Mouse (Mus musculus): Measurements from ENCODE around the gene Rp2. TPM values are rescaled to one million over a fixed set of nuclear protein-coding genes. Genes with fewer than 3 reads are reported as not detected.

The Rp2 gene
- polyA plus RNA-seq, 1 experiment from 2014 or later = 18.9 TPM

DNA sequence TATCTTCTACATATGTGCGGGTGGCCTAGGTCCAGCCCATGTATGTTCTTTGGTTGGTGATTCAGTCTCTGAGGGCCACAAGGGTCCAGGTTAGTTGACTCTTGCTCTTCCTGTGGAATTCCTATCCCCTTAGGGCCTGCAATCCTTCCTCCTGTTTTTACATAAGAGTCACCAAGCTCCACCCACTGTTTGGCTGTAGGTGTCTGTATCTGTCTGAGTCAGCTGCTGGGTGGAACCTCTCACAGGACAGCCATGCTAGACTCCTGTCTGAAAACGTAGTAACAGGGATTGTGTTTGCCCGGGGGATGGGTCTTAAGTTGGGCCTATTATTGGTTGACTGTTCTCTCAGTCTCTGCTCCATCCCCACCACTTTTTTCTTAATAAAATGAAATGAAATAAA lies 47.9 kb downstream of the Rp2 start:
- no peak overlapping the region for H3K4me2 ChIP-seq (ENCODE audit: low read length)
- no peak overlapping the region for H3K9ac ChIP-seq (ENCODE audit: low read length)
- H3K4me1 ChIP-seq (replicated peaks; ENCODE audit: control insufficient read depth, insufficient read depth, low read length) = no peaks in the 10 kb centered on the region
- WGBS = 76% methylated on average over 3 of the region's 3 CpGs
- H3K27me3 ChIP-seq (replicated peaks; ENCODE audit: control insufficient read depth, insufficient read depth, low read length) = no peaks in the 10 kb centered on the region
- no peak for DNase-seq (ENCODE audit: low spot score)
- no peaks in the 10 kb centered on the region for H3K9me3 ChIP-seq (ENCODE audit: control insufficient read depth, low read length)
- H3K4me3 ChIP-seq (ENCODE audit: low read depth, low read length) = no peak overlapping the region
- no peak overlapping the region for H3K27ac ChIP-seq (ENCODE audit: low read depth)
- no peaks in the 10 kb centered on the region for H3K36me3 ChIP-seq (ENCODE audit: control insufficient read depth, insufficient read depth, low read length)
- ATAC-seq (replicated peaks; ENCODE audit: low FRiP score, low TSS enrichment, low read depth) = no peak

DNA sequence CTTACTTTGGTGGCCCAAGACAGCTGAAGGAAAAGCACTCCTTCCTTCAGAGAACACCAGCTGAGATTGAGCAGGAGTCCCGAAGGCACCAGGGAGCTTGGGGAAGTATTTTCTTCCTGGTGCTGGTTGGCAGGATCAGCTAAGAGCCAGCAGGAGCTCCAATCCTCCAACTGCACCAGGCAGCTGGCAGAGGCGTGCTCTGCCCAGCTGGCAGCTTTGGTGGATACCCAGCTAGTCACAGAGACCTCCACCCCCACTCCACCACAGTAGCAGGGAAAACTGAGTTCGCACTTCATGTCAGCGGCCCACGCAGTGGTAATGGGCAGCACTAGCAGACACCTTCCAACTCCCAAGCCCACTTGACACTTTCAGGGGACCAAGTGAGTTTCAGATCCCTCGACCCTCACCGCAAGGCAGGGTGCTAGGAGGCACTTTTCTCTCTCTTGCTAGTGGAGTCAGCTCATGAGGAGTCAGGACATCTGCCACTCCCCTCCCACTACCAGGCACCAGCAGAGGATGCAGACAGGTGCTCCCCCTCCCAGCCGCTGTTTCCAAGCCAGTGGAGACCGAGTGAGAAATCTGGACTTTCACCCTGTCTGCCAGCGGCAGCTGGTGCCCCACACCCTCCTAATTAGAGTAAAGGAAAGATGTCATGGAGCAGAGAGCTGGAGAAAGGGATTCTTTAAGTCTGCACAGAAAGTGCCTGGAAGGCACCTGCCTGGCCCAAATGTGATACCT lies 50.8 kb downstream of the Rp2 start:
- Histone ChIP-seq H3K4me3 (ENCODE audit: low read depth, low read length) (no peak overlapping the region), H3K4me2 (ENCODE audit: low read length) (no peak overlapping the region), H3K36me3 (ENCODE audit: control insufficient read depth, insufficient read depth, low read length) (no peaks in the 10 kb centered on the region), H3K4me1 (replicated peaks; ENCODE audit: control insufficient read depth, insufficient read depth, low read length) (no peaks in the 10 kb centered on the region), H3K9me3 (ENCODE audit: control insufficient read depth, low read length) (no peaks in the 10 kb centered on the region), H3K9ac (ENCODE audit: low read length) (no peak overlapping the region), H3K27me3 (replicated peaks; ENCODE audit: control insufficient read depth, insufficient read depth, low read length) (no peaks in the 10 kb centered on the region), H3K27ac (ENCODE audit: low read depth) (no peak overlapping the region)
- DNase-seq (ENCODE audit: low spot score) (peak; percentile 58), ATAC-seq (replicated peaks; ENCODE audit: low FRiP score, low TSS enrichment, low read depth) (peak; percentile 78; the same call in 1 of the 2 replicates)
- WGBS = 51% methylated on average over 10 of the region's 10 CpGs

DNA sequence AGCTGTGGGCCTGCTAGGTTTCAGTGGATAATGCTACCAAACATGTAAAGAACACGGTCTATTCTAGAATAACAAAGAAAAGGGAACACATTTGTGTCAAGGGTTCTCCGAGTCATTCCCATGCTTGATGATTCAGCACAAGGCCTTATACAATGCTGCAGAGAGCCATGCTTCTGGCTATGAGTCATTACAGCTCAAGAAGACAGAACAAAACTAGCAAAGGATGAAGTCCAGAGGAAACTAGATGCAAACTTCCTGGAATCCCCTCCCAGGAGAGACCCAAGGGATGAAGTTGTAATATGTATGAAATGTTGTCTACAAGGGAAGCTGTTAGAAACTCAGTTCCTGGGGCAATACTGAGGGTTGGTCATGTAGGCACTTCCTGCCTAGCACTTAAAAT lies 54.2 kb downstream of the Rp2 start:
- no peaks in the 10 kb centered on the region for H3K36me3 ChIP-seq (ENCODE audit: control insufficient read depth, insufficient read depth, low read length)
- H3K4me2 ChIP-seq (ENCODE audit: low read length) = no peak overlapping the region
- H3K4me3 ChIP-seq (ENCODE audit: low read depth, low read length) = no peak overlapping the region
- no peaks in the 10 kb centered on the region for H3K9me3 ChIP-seq (ENCODE audit: control insufficient read depth, low read length)
- no peaks in the 10 kb centered on the region for H3K27me3 ChIP-seq (replicated peaks; ENCODE audit: control insufficient read depth, insufficient read depth, low read length)
- 82% methylated on average over 2 of the region's 2 CpGs for WGBS
- H3K27ac ChIP-seq (ENCODE audit: low read depth) = no peak overlapping the region
- no peak for DNase-seq (ENCODE audit: low spot score)
- no peaks in the 10 kb centered on the region for H3K4me1 ChIP-seq (replicated peaks; ENCODE audit: control insufficient read depth, insufficient read depth, low read length)
- ATAC-seq (replicated peaks; ENCODE audit: low FRiP score, low TSS enrichment, low read depth) = no peak
- no peak overlapping the region for H3K9ac ChIP-seq (ENCODE audit: low read length)

- Histone ChIP-seq H3K4me3 (ENCODE audit: low read depth, low read length) (no peak overlapping the region), H3K4me1 (replicated peaks; ENCODE audit: control insufficient read depth, insufficient read depth, low read length) (no peaks in the 10 kb centered on the region), H3K9me3 (ENCODE audit: control insufficient read depth, low read length) (no peaks in the 10 kb centered on the region), H3K27me3 (replicated peaks; ENCODE audit: control insufficient read depth, insufficient read depth, low read length) (no peaks in the 10 kb centered on the region), H3K27ac (ENCODE audit: low read depth) (no peak overlapping the region), H3K9ac (ENCODE audit: low read length) (no peak overlapping the region), H3K4me2 (ENCODE audit: low read length) (no peak overlapping the region), H3K36me3 (ENCODE audit: control insufficient read depth, insufficient read depth, low read length) (no peaks in the 10 kb centered on the region)
- no peak for ATAC-seq (replicated peaks; ENCODE audit: low FRiP score, low TSS enrichment, low read depth)
- WGBS = 86% methylated on average over 4 of the region's 4 CpGs
- DNase-seq (ENCODE audit: low spot score) = no peak
Observed at GRCm38 (mm10) chrX:20419536-20419935, 55.3 kb downstream of the Rp2 start.

GRCm38 (mm10) chrX:20425140-20425838 lies 61.0 kb downstream of the Rp2 start, which contains the start of gene Jade3:
Jade3 (plus strand) TSS chrX:20425688.
- Histone ChIP-seq H3K9me3 (ENCODE audit: control insufficient read depth, low read length) (no peaks in the 10 kb centered on the region), H3K27ac (ENCODE audit: low read depth) (peak within 1 kb of the TSS; percentile 71), H3K4me1 (replicated peaks; ENCODE audit: control insufficient read depth, insufficient read depth, low read length) (no peaks in the 10 kb centered on the region), H3K27me3 (replicated peaks; ENCODE audit: control insufficient read depth, insufficient read depth, low read length) (no peaks in the 10 kb centered on the region), H3K4me2 (ENCODE audit: low read length) (peak within 1 kb of the TSS; percentile 54), H3K36me3 (ENCODE audit: control insufficient read depth, insufficient read depth, low read length) (no peaks in the 10 kb centered on the region), H3K9ac (ENCODE audit: low read length) (peak within 1 kb of the TSS; percentile 67), H3K4me3 (ENCODE audit: low read depth, low read length) (peak within 1 kb of the TSS; percentile 55)
- peak; percentile 98 for ATAC-seq (replicated peaks; ENCODE audit: low FRiP score, low TSS enrichment, low read depth)
- peak; percentile 78 for DNase-seq (ENCODE audit: low spot score)
- WGBS = 5% methylated on average over 23 of the region's 67 CpGs

GRCm38 (mm10) chrX:20425839-20426449 lies 61.7 kb downstream of the Rp2 start:
- ATAC-seq (replicated peaks; ENCODE audit: low FRiP score, low TSS enrichment, low read depth) (no peak; the same call in none of the 2 replicates), DNase-seq (ENCODE audit: low spot score) (peak; percentile 63)
- WGBS = 14% methylated on average over 24 of the region's 51 CpGs
- peak overlapping the region; percentile 55 for H3K4me3 ChIP-seq (ENCODE audit: low read depth, low read length)
- no peaks in the 10 kb centered on the region for H3K4me1 ChIP-seq (replicated peaks; ENCODE audit: control insufficient read depth, insufficient read depth, low read length)
- no peaks in the 10 kb centered on the region for H3K36me3 ChIP-seq (ENCODE audit: control insufficient read depth, insufficient read depth, low read length)
- peak overlapping the region; percentile 54 for H3K4me2 ChIP-seq (ENCODE audit: low read length)
- H3K9ac ChIP-seq (ENCODE audit: low read length) = peak overlapping the region; percentile 67
- H3K27me3 ChIP-seq (replicated peaks; ENCODE audit: control insufficient read depth, insufficient read depth, low read length) = no peaks in the 10 kb centered on the region
- H3K9me3 ChIP-seq (ENCODE audit: control insufficient read depth, low read length) = no peaks in the 10 kb centered on the region
- H3K27ac ChIP-seq (ENCODE audit: low read depth) = peak overlapping the region; percentile 71

Other genes starting within 250 kb of the Rp2 start
- 0.81 and 1.2 TPM in 2 replicates for gene Slc9a7, start 72.7 kb upstream of the Rp2 start, polyA plus RNA-seq (2014; fragmentation: Nextera tagmentation; extraction: Ambion mirVana)
- 12.3 and 13.9 TPM in 2 replicates for gene Jade3, start 61.2 kb downstream of the Rp2 start, polyA plus RNA-seq (2014; fragmentation: Nextera tagmentation; extraction: Ambion mirVana)
- 9.5 and 10.9 TPM in 2 replicates for gene Rgn, start 185.3 kb downstream of the Rp2 start, polyA plus RNA-seq (2014; fragmentation: Nextera tagmentation; extraction: Ambion mirVana)